Mouse (Mus musculus): ENCODE data around the gene Appl2. TPM values are rescaled to one million over a fixed set of nuclear protein-coding genes. Genes with fewer than 3 reads are reported as not detected.

The Appl2 gene
- polyA plus RNA-seq (2017; shearing (Covaris generic)), result 56.3 TPM

DNA sequence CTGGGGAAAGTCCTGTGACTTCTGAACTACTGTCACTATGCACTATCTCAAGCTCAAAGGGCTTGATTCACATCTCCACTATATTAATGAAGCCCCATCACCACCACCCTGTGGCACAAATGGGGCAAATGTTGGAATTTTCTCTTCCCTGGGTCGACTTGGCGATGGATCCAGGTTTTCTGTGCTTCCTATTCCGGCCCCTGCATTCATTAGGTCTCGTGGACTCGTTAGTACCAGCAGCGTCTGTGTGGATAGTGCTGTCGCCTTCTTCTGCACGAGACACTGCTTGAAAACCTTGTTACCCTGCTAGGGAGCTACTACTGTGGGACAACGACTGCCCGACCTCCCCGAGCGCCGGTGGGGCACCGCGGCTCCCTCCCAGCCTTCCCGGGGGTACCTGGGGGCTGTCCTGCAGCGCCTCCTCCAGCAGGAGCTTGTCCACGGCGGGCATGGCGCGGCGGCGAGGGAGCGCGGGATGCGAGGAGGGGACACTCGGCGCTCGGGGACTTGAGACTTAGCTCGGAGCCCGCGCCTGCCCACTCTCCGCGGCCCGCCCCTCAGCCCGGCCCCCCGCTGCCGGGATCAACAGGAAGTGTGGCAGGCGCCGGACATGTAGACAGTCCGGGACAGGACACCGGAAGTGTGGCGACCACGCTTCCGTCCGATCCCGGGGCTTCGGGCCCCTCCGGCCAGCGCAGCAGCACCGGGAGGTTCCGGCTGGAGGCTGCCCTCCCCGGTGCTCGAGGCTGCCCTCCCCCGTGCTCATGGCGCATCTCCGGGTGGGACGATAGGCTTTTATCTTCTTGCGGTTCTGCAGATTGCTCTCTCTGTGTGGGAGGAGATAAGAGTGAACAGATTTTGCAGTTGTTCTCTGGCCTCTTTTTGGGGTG is at the start of gene Appl2:
TSS of gene Appl2 (minus strand) at position 608 of the 890 bp plus-strand sequence.

Other genes starting within 250 kb of the Appl2 start
- 0.42 TPM for gene Aldh1l2, start 114.6 kb downstream of the Appl2 start, polyA plus RNA-seq (2017; shearing (Covaris generic))
- 58.4 TPM for gene Washc4, start 105.0 kb downstream of the Appl2 start, polyA plus RNA-seq (2017; shearing (Covaris generic))
- gene 1500009L16Rik, start 74.1 kb upstream of the Appl2 start, polyA plus RNA-seq (2017; shearing (Covaris generic)), result 0.34 TPM